Mouse (Mus musculus) adrenal gland, postnatal 0 days (tissue): ENCODE data around the gene Ankrd13c. TPM values are rescaled to one million over a fixed set of nuclear protein-coding genes. Genes with fewer than 3 reads are reported as not detected.

Source experiments
- polyA plus RNA-seq: library from polyadenylated mRNA; unstranded; fragments of >200 nt; fragmentation: Nextera tagmentation; extraction: Ambion mirVana; gene quantifications from 2 replicates; pipeline ENCODE4 v1.2.1, GENCODE M21; 2015

The Ankrd13c gene
- 15.4 and 23.4 TPM in 2 replicates for polyA plus RNA-seq

GRCm38 (mm10) chr3:157946843-157947358 lies at the start of gene Ankrd13c:
Gene Ankrd13c (plus strand): TSS chr3:157947239.

GRCm38 (mm10) chr3:157924692-157925328 lies 22.2 kb upstream of the Ankrd13c start, which contains the start of gene Cth:
Gene Cth (minus strand): TSS chr3:157925077.

GRCm38 (mm10) chr3:158036329-158036988 lies 89.4 kb downstream of the Ankrd13c start, which contains the start of the genes Srsf11 and Lrrc40:
Gene Srsf11 (minus strand): TSS chr3:158036639.
Gene Lrrc40 (plus strand): TSS chr3:158036662.

Other genes starting within 250 kb of the Ankrd13c start
- gene Cth, start 22.2 kb upstream of the Ankrd13c start, polyA plus RNA-seq = 12.9 and 14.4 TPM in 2 replicates
- 102 and 147 TPM in 2 replicates for gene Srsf11, start 89.4 kb downstream of the Ankrd13c start, polyA plus RNA-seq
- 33.4 and 48.6 TPM in 2 replicates for gene Lrrc40, start 89.4 kb downstream of the Ankrd13c start, polyA plus RNA-seq